Mouse (Mus musculus) midbrain, embryonic 13.5 days (tissue): ENCODE measurements around the gene Syt1. TPM values are rescaled to one million over a fixed set of nuclear protein-coding genes. Genes with fewer than 3 reads are reported as not detected.
A peak's percentile ranks its signal among the peaks of the same experiment; 100 is the strongest.

Source experiments
- ATAC-seq: fragments of 200-750 bp; cut with Nextera tagmentation; 2 replicates; pipeline ENCODE4 v1.8.0; 2017; ENCODE audit warnings: mild to moderate bottlenecking, moderate TSS enrichment, moderate library complexity
- H3K27ac ChIP-seq: fragments of 300-500 bp; sonication (generic); 2 replicates; pipeline ENCODE4 v1.5.1; 2015; ENCODE audit warnings: inconsistent platforms, mild to moderate bottlenecking, moderate library complexity
- H3K27me3 ChIP-seq: fragments of 300-500 bp; sonication (generic); 2 replicates; pipeline ENCODE4 v1.6.1; 2015; ENCODE audit warnings: mild to moderate bottlenecking, inconsistent platforms
- H3K36me3 ChIP-seq: fragments of 300-500 bp; sonication (generic); 2 replicates; pipeline ENCODE4 v1.6.1; 2015; ENCODE audit warnings: mild to moderate bottlenecking, inconsistent platforms
- H3K4me1 ChIP-seq: fragments of 300-500 bp; sonication (generic); replicated peaks from 2 replicates; pipeline ENCODE4 v1.6.1; 2015; ENCODE audit warnings: inconsistent platforms
- H3K4me2 ChIP-seq: fragments of 300-500 bp; sonication (generic); replicated peaks from 2 replicates; pipeline ENCODE4 v1.6.1; 2015; ENCODE audit warnings: moderate library complexity, mild to moderate bottlenecking, inconsistent platforms
- H3K4me3 ChIP-seq: fragments of 300-500 bp; sonication (generic); replicated peaks from 2 replicates; pipeline ENCODE4 v1.5.1; 2015; ENCODE audit warnings: mild to moderate bottlenecking, inconsistent platforms
- H3K9ac ChIP-seq: fragments of 300-500 bp; sonication (generic); replicated peaks from 2 replicates; pipeline ENCODE4 v1.6.1; 2015; ENCODE audit warnings: mild to moderate bottlenecking, inconsistent platforms
- H3K9me3 ChIP-seq: fragments of 300-500 bp; sonication (generic); 2 replicates; pipeline ENCODE4 v1.6.1; 2016; ENCODE audit warnings: mild to moderate bottlenecking, inconsistent platforms
- WGBS: fragments of 180-500 bp; shearing (Covaris S2); methylation state at CpG from one replicate; pipeline ENCODE4 v1.1.7; 2015; 5-methylcytosine and 5-hydroxymethylcytosine counted together
- polyA plus RNA-seq: library from polyadenylated mRNA; unstranded; fragments of >200 nt; fragmentation: Nextera tagmentation; extraction: Ambion mirVana; gene quantifications from 2 replicates; pipeline ENCODE4 v1.2.1, GENCODE M21; 2015

Syt1 gene
- polyA plus RNA-seq, 1 experiment from 2014 or later: 77.2 TPM

DNA sequence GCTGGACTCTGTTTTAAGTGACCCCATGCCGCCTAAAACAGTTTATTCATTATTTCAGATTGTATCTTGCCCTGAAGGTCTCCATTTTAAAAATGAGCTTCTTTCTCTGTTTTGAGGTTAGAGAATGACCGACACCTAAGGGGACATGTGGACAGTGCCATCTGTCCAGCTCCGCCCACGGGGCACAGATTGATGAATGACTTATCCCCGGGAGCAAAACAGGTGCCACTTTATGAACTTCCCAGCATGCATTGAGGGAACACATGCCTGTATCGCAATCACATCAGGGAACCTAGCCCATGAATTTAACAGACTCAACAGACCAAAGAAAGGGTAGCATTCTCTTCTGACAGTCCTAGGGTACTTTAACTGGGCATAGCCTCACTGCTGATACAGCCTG lies 188.5 kb downstream of the Syt1 start:
- 88% methylated on average over 6 of the region's 6 CpGs for WGBS
- H3K36me3 ChIP-seq: no peaks in the 10 kb centered on the region
- H3K27ac ChIP-seq: no peak overlapping the region
- H3K4me2 ChIP-seq: no peak overlapping the region
- no peaks in the 10 kb centered on the region for H3K27me3 ChIP-seq
- no peaks in the 10 kb centered on the region for H3K4me1 ChIP-seq
- ATAC-seq: no peak
- H3K9ac ChIP-seq: no peak overlapping the region
- H3K4me3 ChIP-seq: no peak overlapping the region
- no peaks in the 10 kb centered on the region for H3K9me3 ChIP-seq

DNA sequence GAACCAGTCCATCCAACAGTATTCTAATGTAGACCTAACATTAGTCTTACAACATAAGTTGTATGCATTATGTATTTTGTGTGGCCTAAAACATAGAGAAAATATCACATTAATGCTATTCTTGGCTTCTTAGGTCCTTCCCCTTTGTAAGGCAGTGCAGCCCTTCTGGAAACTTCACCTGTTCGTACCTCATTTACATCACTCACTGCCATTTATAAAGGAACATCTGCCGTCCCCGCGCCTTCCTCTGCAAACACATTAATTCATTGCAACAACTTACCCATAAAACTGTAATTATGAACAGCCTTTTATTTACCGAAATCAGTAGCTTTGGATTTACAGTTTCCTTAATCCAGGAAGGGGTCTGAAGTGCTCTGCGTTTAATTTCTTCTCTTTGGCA lies 195.4 kb downstream of the Syt1 start:
- Histone ChIP-seq H3K27me3 (no peaks in the 10 kb centered on the region), H3K36me3 (no peaks in the 10 kb centered on the region), H3K9ac (no peak overlapping the region), H3K4me2 (no peak overlapping the region), H3K4me3 (no peak overlapping the region), H3K27ac (no peak overlapping the region), H3K9me3 (no peaks in the 10 kb centered on the region), H3K4me1 (no peaks in the 10 kb centered on the region)
- 64% methylated on average over 6 of the region's 6 CpGs for WGBS
- no peak for ATAC-seq

DNA sequence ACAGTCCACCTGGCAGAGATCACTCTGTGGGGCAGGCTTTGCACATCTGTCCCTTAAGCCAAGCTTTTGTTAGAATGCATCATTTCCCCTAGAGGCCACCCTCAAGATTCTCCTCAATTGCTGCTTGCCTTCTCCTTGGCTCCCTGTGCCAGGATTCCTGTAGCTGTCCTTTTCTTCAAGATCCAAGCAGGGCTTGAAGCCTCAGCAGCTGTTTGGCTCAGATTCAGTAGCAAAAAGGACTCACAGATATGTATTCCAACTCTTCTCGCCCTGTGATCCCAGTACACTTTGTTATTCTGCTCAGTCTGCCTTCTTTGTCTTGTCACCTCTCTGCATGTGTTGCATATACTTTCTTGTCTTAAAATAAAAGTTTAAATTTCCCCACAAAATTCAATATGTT lies 206.4 kb downstream of the Syt1 start:
- 82% methylated on average over 1 of the region's 1 CpGs for WGBS
- no peaks in the 10 kb centered on the region for H3K27me3 ChIP-seq
- no peaks in the 10 kb centered on the region for H3K9me3 ChIP-seq
- H3K27ac ChIP-seq: no peak overlapping the region
- H3K36me3 ChIP-seq: no peaks in the 10 kb centered on the region
- H3K4me3 ChIP-seq: no peak overlapping the region
- H3K9ac ChIP-seq: no peak overlapping the region
- H3K4me1 ChIP-seq: 0 out of 2 replicates have a peak, but pooled peaks cover 4% of the 10 kb centered on the region
- ATAC-seq: no peak
- no peak overlapping the region for H3K4me2 ChIP-seq

- H3K27me3 ChIP-seq: no peaks in the 10 kb centered on the region
- 85% methylated on average over 7 of the region's 7 CpGs for WGBS
Observed at GRCm38 (mm10) chr10:108800776-108801175, 210.0 kb downstream of the Syt1 start.

GRCm38 (mm10) chr10:108798826-108799225 lies 212.0 kb downstream of the Syt1 start:
- Histone ChIP-seq H3K4me1 (0 out of 2 replicates have a peak, but pooled peaks cover 4% of the 10 kb centered on the region), H3K27me3 (no peaks in the 10 kb centered on the region), H3K36me3 (no peaks in the 10 kb centered on the region), H3K9me3 (no peaks in the 10 kb centered on the region), H3K4me2 (no peak overlapping the region), H3K4me3 (no peak overlapping the region), H3K27ac (no peak overlapping the region), H3K9ac (no peak overlapping the region)
- no peak for ATAC-seq
- WGBS: 86% methylated on average over 4 of the region's 4 CpGs

More at GRCm38 (mm10) chr10:108800776-108801175, 210.0 kb downstream of the Syt1 start:
- Histone ChIP-seq H3K36me3 (no peaks in the 10 kb centered on the region), H3K9me3 (no peaks in the 10 kb centered on the region), H3K9ac (no peak overlapping the region), H3K4me1 (0 out of 2 replicates have a peak, but pooled peaks cover 4% of the 10 kb centered on the region), H3K27ac (no peak overlapping the region), H3K4me2 (no peak overlapping the region), H3K4me3 (no peak overlapping the region)
- ATAC-seq: no peak

GRCm38 (mm10) chr10:108782817-108783216 lies 228.0 kb downstream of the Syt1 start:
- no peak overlapping the region for H3K4me3 ChIP-seq
- no peaks in the 10 kb centered on the region for H3K36me3 ChIP-seq
- WGBS: 88% methylated on average over 5 of the region's 5 CpGs
- H3K27ac ChIP-seq: no peak overlapping the region
- H3K4me1 ChIP-seq: no peaks in the 10 kb centered on the region
- no peak overlapping the region for H3K4me2 ChIP-seq
- H3K9me3 ChIP-seq: no peaks in the 10 kb centered on the region
- no peak overlapping the region for H3K9ac ChIP-seq
- no peaks in the 10 kb centered on the region for H3K27me3 ChIP-seq
- no peak for ATAC-seq

- Histone ChIP-seq H3K9ac (no peak overlapping the region), H3K4me2 (no peak overlapping the region), H3K4me1 (peaks cover 8% of the 10 kb centered on the region; the same call in 1 of the 2 replicates), H3K36me3 (no peaks in the 10 kb centered on the region), H3K9me3 (no peaks in the 10 kb centered on the region), H3K4me3 (no peak overlapping the region), H3K27me3 (no peaks in the 10 kb centered on the region), H3K27ac (no peak overlapping the region)
- no peak for ATAC-seq
- WGBS: 79% methylated on average over 3 of the region's 3 CpGs
Observed at GRCm38 (mm10) chr10:108780614-108781013, 230.2 kb downstream of the Syt1 start.

DNA sequence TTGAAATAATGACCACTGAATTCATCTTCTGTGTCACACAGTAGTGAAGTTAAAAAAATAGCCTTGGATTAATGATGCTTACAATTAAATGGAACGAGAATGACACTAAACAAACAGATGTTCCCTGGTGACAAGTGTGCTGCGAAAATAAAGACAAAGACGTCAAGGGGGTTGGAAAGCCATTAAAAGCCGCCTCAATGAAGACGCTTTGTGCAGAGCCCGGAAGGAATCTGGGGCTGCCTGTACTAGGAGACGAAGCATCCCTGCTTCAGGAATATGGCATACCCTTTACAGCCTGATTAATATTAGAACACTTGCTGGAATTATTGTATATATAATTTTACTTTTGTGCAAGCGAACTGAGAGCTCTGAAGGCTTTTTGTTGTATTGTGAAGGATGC lies 234.0 kb downstream of the Syt1 start:
- no peaks in the 10 kb centered on the region for H3K27me3 ChIP-seq
- no peaks in the 10 kb centered on the region for H3K9me3 ChIP-seq
- WGBS: 34% methylated on average over 8 of the region's 8 CpGs
- no peaks in the 10 kb centered on the region for H3K36me3 ChIP-seq
- ATAC-seq: no peak
- H3K4me1 ChIP-seq: peaks cover 8% of the 10 kb centered on the region; the same call in 1 of the 2 replicates
- no peak overlapping the region for H3K4me2 ChIP-seq
- H3K27ac ChIP-seq: peak overlapping the region; percentile 32; the same call in 1 of the 2 replicates
- no peak overlapping the region for H3K4me3 ChIP-seq
- no peak overlapping the region for H3K9ac ChIP-seq

GRCm38 (mm10) chr10:108771081-108771480 lies 239.7 kb downstream of the Syt1 start:
- Histone ChIP-seq H3K4me1 (peaks cover 6% of the 10 kb centered on the region), H3K27me3 (no peaks in the 10 kb centered on the region), H3K4me2 (no peak overlapping the region), H3K4me3 (no peak overlapping the region), H3K36me3 (no peaks in the 10 kb centered on the region), H3K27ac (no peak overlapping the region), H3K9ac (no peak overlapping the region), H3K9me3 (no peaks in the 10 kb centered on the region)
- WGBS: 85% methylated on average over 6 of the region's 6 CpGs
- no peak for ATAC-seq

DNA sequence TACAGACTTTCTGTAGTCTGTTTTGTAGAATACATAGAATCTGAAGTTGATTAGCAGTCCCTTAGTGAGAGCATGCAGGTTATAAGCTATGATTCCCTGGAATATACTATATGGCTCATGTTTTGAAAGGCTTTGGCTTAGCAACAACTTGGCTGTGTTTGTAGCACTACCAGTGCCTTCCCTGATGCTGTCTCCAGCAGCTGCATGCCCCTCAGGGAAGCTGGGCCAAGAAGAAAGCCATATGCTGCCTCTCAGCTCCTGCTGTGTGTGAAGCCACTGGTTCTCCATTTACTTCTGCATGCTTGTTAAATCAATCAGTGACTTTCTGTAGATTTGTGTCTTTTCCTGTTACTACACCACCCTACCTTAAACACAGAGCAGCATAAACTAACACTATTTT lies 245.2 kb downstream of the Syt1 start:
- no peak for ATAC-seq
- H3K4me3 ChIP-seq: no peak overlapping the region
- no peak overlapping the region for H3K4me2 ChIP-seq
- H3K36me3 ChIP-seq: no peaks in the 10 kb centered on the region
- H3K4me1 ChIP-seq: peaks cover 15% of the 10 kb centered on the region
- no peak overlapping the region for H3K27ac ChIP-seq
- H3K27me3 ChIP-seq: no peaks in the 10 kb centered on the region
- no peak overlapping the region for H3K9ac ChIP-seq
- no peaks in the 10 kb centered on the region for H3K9me3 ChIP-seq

- peak; percentile 60; the same call in 1 of the 2 replicates for ATAC-seq
- Histone ChIP-seq H3K4me3 (no peak overlapping the region), H3K4me1 (peaks cover 15% of the 10 kb centered on the region), H3K9me3 (no peaks in the 10 kb centered on the region), H3K4me2 (no peak overlapping the region), H3K36me3 (no peaks in the 10 kb centered on the region), H3K9ac (no peak overlapping the region), H3K27ac (no peak overlapping the region), H3K27me3 (no peaks in the 10 kb centered on the region)
- 78% methylated on average over 6 of the region's 6 CpGs for WGBS
Observed at GRCm38 (mm10) chr10:108763722-108764121, 247.1 kb downstream of the Syt1 start.

GRCm38 (mm10) chr10:108753304-108753703 lies 257.5 kb downstream of the Syt1 start:
- H3K9me3 ChIP-seq: no peaks in the 10 kb centered on the region
- H3K4me2 ChIP-seq: no peak overlapping the region
- no peaks in the 10 kb centered on the region for H3K4me1 ChIP-seq
- H3K27me3 ChIP-seq: no peaks in the 10 kb centered on the region
- no peak overlapping the region for H3K27ac ChIP-seq
- WGBS: 80% methylated on average over 2 of the region's 2 CpGs
- no peak overlapping the region for H3K4me3 ChIP-seq
- no peak overlapping the region for H3K9ac ChIP-seq
- no peaks in the 10 kb centered on the region for H3K36me3 ChIP-seq
- ATAC-seq: no peak

- 90% methylated on average over 2 of the region's 2 CpGs for WGBS
- no peak overlapping the region for H3K4me2 ChIP-seq
- ATAC-seq: no peak
Observed at GRCm38 (mm10) chr10:108743759-108744158, 267.0 kb downstream of the Syt1 start.

More at GRCm38 (mm10) chr10:108743759-108744158, 267.0 kb downstream of the Syt1 start:
- H3K36me3 ChIP-seq: no peaks in the 10 kb centered on the region
- H3K4me3 ChIP-seq: no peak overlapping the region
- H3K4me1 ChIP-seq: no peaks in the 10 kb centered on the region
- no peaks in the 10 kb centered on the region for H3K27me3 ChIP-seq
- no peak overlapping the region for H3K9ac ChIP-seq
- no peaks in the 10 kb centered on the region for H3K9me3 ChIP-seq
- H3K27ac ChIP-seq: no peak overlapping the region
